Mouse (Mus musculus) midbrain, postnatal 0 days (tissue): ENCODE data around the gene Lpcat3. TPM values are rescaled to one million over a fixed set of nuclear protein-coding genes. Genes with fewer than 3 reads are reported as not detected.
"Not testable (repeated sequence)": the region's sequence is repeated elsewhere in the genome, so short reads cannot be mapped to it uniquely, and the experiment has no call there.

Experiments
- ATAC-seq: fragments of 200-750 bp; cut with Nextera tagmentation; 2 replicates; pipeline ENCODE4 v1.8.0; 2017; ENCODE audit warnings: moderate number of reproducible peaks, mild to moderate bottlenecking, moderate TSS enrichment, moderate library complexity; ENCODE audit not compliant: low FRiP score
- DNase-seq: peaks from one replicate; pipeline ENCODE4 v3.0.0-alpha.2; 2015; ENCODE audit warnings: low spot score
- H3K27ac ChIP-seq: fragments of 300-500 bp; sonication (generic); 2 replicates; pipeline ENCODE4 v1.5.1; 2014; ENCODE audit warnings: low read depth, mild to moderate bottlenecking, low read length, mixed read lengths
- H3K27me3 ChIP-seq: fragments of 300-500 bp; sonication (generic); 2 replicates; pipeline ENCODE4 v1.6.1; 2014; ENCODE audit warnings: low read length, control low read depth, mixed read lengths; ENCODE audit not compliant: insufficient read depth
- H3K36me3 ChIP-seq: fragments of 300-500 bp; sonication (generic); 2 replicates; pipeline ENCODE4 v1.6.1; 2014; ENCODE audit warnings: low read length, control low read depth, mixed read lengths; ENCODE audit not compliant: insufficient read depth
- H3K4me1 ChIP-seq: fragments of 300-500 bp; sonication (generic); 2 replicates; pipeline ENCODE4 v1.6.1; 2014; ENCODE audit warnings: mild to moderate bottlenecking, control low read depth, antibody characterized with exemption, low read length, mixed read lengths; ENCODE audit not compliant: insufficient read depth
- H3K4me2 ChIP-seq: fragments of 300-500 bp; sonication (generic); 2 replicates; pipeline ENCODE4 v1.6.1; 2014; ENCODE audit warnings: low read depth, mild to moderate bottlenecking, low read length, mixed read lengths; ENCODE audit not compliant: poor library complexity, severe bottlenecking
- H3K4me3 ChIP-seq: fragments of 300-500 bp; sonication (generic); 2 replicates; pipeline ENCODE4 v1.5.1; 2014; ENCODE audit warnings: low read depth, mild to moderate bottlenecking, low read length, moderate library complexity
- H3K9ac ChIP-seq: fragments of 300-500 bp; sonication (generic); replicated peaks from 2 replicates; pipeline ENCODE4 v1.6.1; 2014; ENCODE audit warnings: mild to moderate bottlenecking, low read length, moderate library complexity, mixed read lengths; ENCODE audit not compliant: poor library complexity, severe bottlenecking
- H3K9me3 ChIP-seq: fragments of 300-500 bp; sonication (generic); 2 replicates; pipeline ENCODE4 v1.6.1; 2016; ENCODE audit warnings: low read length, control low read depth
- CTCF ChIP-seq: IDR thresholded peaks from 2 replicates; pipeline ENCODE4 v1.5.1; 2016; ENCODE audit warnings: antibody characterized with exemption, mild to moderate bottlenecking
- WGBS: fragments of 180-500 bp; shearing (Covaris S2); extraction: QIAGEN DNeasy Blood & Tissue Kit; methylation state at CpG from one replicate; pipeline ENCODE4 v1.1.7; 2014; 5-methylcytosine and 5-hydroxymethylcytosine counted together
- polyA plus RNA-seq: library from polyadenylated mRNA; unstranded; fragments of >200 nt; fragmentation: Nextera tagmentation; extraction: Ambion mirVana; gene quantifications from 2 replicates; pipeline ENCODE4 v1.2.1, GENCODE M21; 2015
- total RNA-seq: library from RNA; depleted of rRNA; stranded (reverse); fragments of >200 nt; gene quantifications from 2 replicates; pipeline ENCODE4 v1.2.3, GENCODE M21; 2014; rRNA removed

Gene Lpcat3
- total RNA-seq (31.4 and 35.0 TPM in 2 replicates), polyA plus RNA-seq (40.0 and 43.2 TPM in 2 replicates)

DNA sequence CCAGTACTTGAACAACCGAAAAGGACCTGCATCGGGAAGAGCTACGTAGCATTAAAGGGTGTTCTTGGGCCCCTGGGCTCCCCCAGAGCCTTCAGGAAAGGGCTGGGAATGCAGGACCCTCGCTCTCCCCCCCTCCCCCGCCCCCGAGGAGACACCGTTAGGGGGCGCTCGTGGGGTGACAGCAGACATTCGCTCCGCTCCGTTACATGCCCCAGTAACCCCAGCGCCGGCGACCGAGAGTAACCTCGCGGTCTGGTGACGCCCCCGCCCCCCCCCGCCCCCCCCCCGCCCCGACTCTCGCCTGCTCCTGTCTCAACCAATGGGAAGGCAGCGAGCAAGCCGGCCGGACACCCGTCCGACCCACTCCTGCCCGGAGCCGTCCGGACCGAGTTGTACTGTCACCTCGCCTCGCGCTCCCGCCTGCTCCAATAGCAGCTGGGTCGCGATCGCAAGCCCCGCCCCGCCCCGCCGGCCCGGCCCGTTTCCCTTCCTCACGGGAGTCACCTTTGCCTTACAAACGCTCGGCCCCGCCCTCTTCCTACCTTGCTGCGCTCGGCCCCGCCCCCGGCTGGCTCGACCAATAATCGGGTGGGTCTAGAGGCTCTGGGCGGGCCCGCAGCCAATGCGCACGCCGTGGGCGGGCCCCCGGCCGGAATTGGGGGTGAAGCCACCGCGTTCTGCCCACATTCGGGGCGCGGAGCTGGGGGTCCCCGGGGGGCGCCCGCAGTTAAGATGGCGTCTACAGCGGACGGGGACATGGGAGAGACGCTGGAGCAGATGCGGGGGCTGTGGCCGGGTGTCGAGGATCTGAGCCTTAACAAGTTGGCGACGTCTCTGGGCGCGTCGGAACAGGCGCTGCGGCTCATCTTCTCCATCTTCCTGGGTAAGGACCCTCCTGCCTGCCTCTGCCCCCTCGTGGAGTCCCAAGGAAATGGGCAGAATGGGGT is at the start of gene Lpcat3:
TSS of gene Lpcat3 (plus strand) at position 551 of the 947 bp plus-strand sequence.
- Histone ChIP-seq H3K4me3 (peak within 1 kb of the TSS; percentile 63), H3K9ac (peak within 1 kb of the TSS; percentile 65), H3K36me3 (no peaks in the 10 kb centered on the region), H3K9me3 (no peaks in the 10 kb centered on the region), H3K4me2 (peak within 1 kb of the TSS; percentile 67), H3K27ac (peak within 1 kb of the TSS; percentile 77), H3K27me3 (no peaks in the 10 kb centered on the region), H3K4me1 (no peaks in the 10 kb centered on the region)
- TF ChIP-seq CTCF = peak; percentile 75
- ATAC-seq (peak; percentile 96), DNase-seq (peak; percentile 98)
- 1% methylated on average over 77 of the region's 87 CpGs for WGBS

GRCm38 (mm10) chr6:124625612-124626011 is 37.2 kb upstream of the Lpcat3 start:
- no peak overlapping the region for H3K9ac ChIP-seq
- no peak overlapping the region for H3K4me2 ChIP-seq
- H3K27ac ChIP-seq = no peak overlapping the region
- ATAC-seq (no peak), DNase-seq (no peak)
- no peak overlapping the region for H3K4me3 ChIP-seq
- H3K36me3 ChIP-seq = no peaks in the 10 kb centered on the region
- no peaks in the 10 kb centered on the region for H3K27me3 ChIP-seq
- H3K4me1 ChIP-seq = no peaks in the 10 kb centered on the region
- H3K9me3 ChIP-seq = no peaks in the 10 kb centered on the region
- WGBS = 88% methylated on average over 13 of the region's 13 CpGs
- no peak for TF ChIP-seq CTCF

GRCm38 (mm10) chr6:124626184-124626583 is 36.6 kb upstream of the Lpcat3 start:
- 52% methylated on average over 1 of the region's 1 CpGs for WGBS
- H3K9me3 ChIP-seq, H3K36me3 ChIP-seq, H3K27me3 ChIP-seq, ATAC-seq, H3K4me3 ChIP-seq, H3K9ac ChIP-seq, H3K4me2 ChIP-seq, H3K27ac ChIP-seq, H3K4me1 ChIP-seq, DNase-seq: not testable (repeated sequence)

DNA sequence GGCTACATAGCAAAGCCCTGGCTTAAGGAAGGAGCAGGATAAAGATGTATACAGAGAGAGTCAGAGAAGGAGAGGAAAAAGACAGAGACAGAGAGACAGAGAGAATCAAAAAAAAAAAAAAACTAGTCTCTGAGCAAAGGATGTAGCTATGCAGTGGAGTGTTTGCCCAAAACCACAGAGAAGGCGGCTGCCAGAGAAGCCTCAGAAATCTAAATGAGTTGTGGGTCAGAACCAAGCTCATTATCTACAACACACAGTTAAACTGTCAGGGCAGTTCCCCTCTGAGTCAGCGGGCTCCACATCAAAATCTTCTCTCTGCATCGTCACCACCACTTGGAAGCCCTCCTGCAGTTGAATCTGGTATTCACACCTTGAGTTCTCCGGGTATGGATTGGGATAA is 32.1 kb upstream of the Lpcat3 start:
- ATAC-seq (no peak), DNase-seq (no peak)
- 92% methylated on average over 4 of the region's 4 CpGs for WGBS
- H3K9ac ChIP-seq = no peak overlapping the region
- no peaks in the 10 kb centered on the region for H3K27me3 ChIP-seq
- H3K27ac ChIP-seq = no peak overlapping the region
- no peaks in the 10 kb centered on the region for H3K36me3 ChIP-seq
- H3K9me3 ChIP-seq = no peaks in the 10 kb centered on the region
- H3K4me2 ChIP-seq = no peak overlapping the region
- TF ChIP-seq CTCF = no peak
- no peaks in the 10 kb centered on the region for H3K4me1 ChIP-seq
- H3K4me3 ChIP-seq = no peak overlapping the region

- H3K9ac ChIP-seq, H3K27ac ChIP-seq, H3K4me3 ChIP-seq, DNase-seq, H3K4me1 ChIP-seq, H3K36me3 ChIP-seq, H3K4me2 ChIP-seq, H3K9me3 ChIP-seq, ATAC-seq, H3K27me3 ChIP-seq: not testable (repeated sequence)
- 87% methylated on average over 2 of the region's 2 CpGs for WGBS
Measured at GRCm38 (mm10) chr6:124635985-124636384, 26.8 kb upstream of the Lpcat3 start, which contains the start of gene C1s2. TSS of gene C1s2 (minus strand) at chr6:124636085.

- not testable (repeated sequence) for H3K27me3 ChIP-seq
- 43% methylated on average over 6 of the region's 6 CpGs for WGBS
Measured at GRCm38 (mm10) chr6:124636858-124637460, 25.9 kb upstream of the Lpcat3 start.

More at GRCm38 (mm10) chr6:124636858-124637460, 25.9 kb upstream of the Lpcat3 start:
- not testable (repeated sequence) for H3K4me2 ChIP-seq, DNase-seq, H3K4me3 ChIP-seq, H3K27ac ChIP-seq, H3K9ac ChIP-seq, H3K9me3 ChIP-seq, ATAC-seq, H3K36me3 ChIP-seq, H3K4me1 ChIP-seq
